Mouse (Mus musculus) forebrain, embryonic 14.5 days (tissue): ENCODE measurements at regions not wholly inside any gene's neighbourhood (a gene's known extent, or its start where the extent isn't known, plus 50 kb on each side); places are given as distances from the start of the nearest gene placed in this dataset.

ENCODE experiments used
- ATAC-seq: fragments of 200-750 bp; cut with Nextera tagmentation; 2 replicates; pipeline ENCODE4 v1.8.0; 2017; ENCODE audit warnings: mild to moderate bottlenecking, moderate library complexity
- DNase-seq: peaks from one replicate; pipeline ENCODE4 v3.0.0-alpha.2; 2015; ENCODE audit warnings: low spot score
- H3K27ac ChIP-seq: fragments of 300-500 bp; sonication (generic); 2 replicates; pipeline ENCODE4 v1.5.1; 2014; ENCODE audit warnings: low read depth, mild to moderate bottlenecking, control low read depth, low read length, moderate library complexity
- H3K27me3 ChIP-seq: fragments of 300-500 bp; sonication (generic); replicated peaks from 2 replicates; pipeline ENCODE4 v1.6.1; 2014; ENCODE audit warnings: low read length, control low read depth, mixed read lengths; ENCODE audit not compliant: control insufficient read depth, insufficient read depth
- H3K36me3 ChIP-seq: fragments of 300-500 bp; sonication (generic); 2 replicates; pipeline ENCODE4 v1.6.1; 2014; ENCODE audit warnings: low read length, control low read depth; ENCODE audit not compliant: control insufficient read depth, insufficient read depth
- H3K4me1 ChIP-seq: fragments of 300-500 bp; sonication (generic); 2 replicates; pipeline ENCODE4 v1.6.1; 2014; ENCODE audit warnings: antibody characterized with exemption, low read length, control low read depth; ENCODE audit not compliant: control insufficient read depth, insufficient read depth
- H3K4me2 ChIP-seq: fragments of 300-500 bp; sonication (generic); 2 replicates; pipeline ENCODE4 v1.6.1; 2014; ENCODE audit warnings: mild to moderate bottlenecking, control low read depth, low read length
- H3K4me3 ChIP-seq: fragments of 300-500 bp; sonication (generic); 2 replicates; pipeline ENCODE4 v1.5.1; 2014; ENCODE audit warnings: low read depth, low read length, control low read depth
- H3K9ac ChIP-seq: fragments of 300-500 bp; sonication (generic); 2 replicates; pipeline ENCODE4 v1.6.1; 2014; ENCODE audit warnings: mild to moderate bottlenecking, low read length, control low read depth, moderate library complexity
- H3K9me3 ChIP-seq: fragments of 300-500 bp; sonication (generic); replicated peaks from 2 replicates; pipeline ENCODE4 v1.6.1; 2016; ENCODE audit warnings: low read length, control low read depth, mixed read lengths; ENCODE audit not compliant: control insufficient read depth
- WGBS: fragments of 180-500 bp; shearing (Covaris S2); extraction: QIAGEN DNeasy Blood & Tissue Kit; methylation state at CpG from one replicate; pipeline ENCODE4 v1.1.7; 2014; 5-methylcytosine and 5-hydroxymethylcytosine counted together

- DNase-seq (no peak), ATAC-seq (no peak)
- H3K9me3 ChIP-seq: no peaks in the 10 kb centered on the region
- H3K27me3 ChIP-seq: no peaks in the 10 kb centered on the region
- H3K4me2 ChIP-seq: no peak overlapping the region
- no peak overlapping the region for H3K4me3 ChIP-seq
- H3K27ac ChIP-seq: no peak overlapping the region
- H3K9ac ChIP-seq: no peak overlapping the region
- WGBS: 66% methylated on average over 3 of the region's 3 CpGs
- no peaks in the 10 kb centered on the region for H3K4me1 ChIP-seq
- H3K36me3 ChIP-seq: no peaks in the 10 kb centered on the region
These were observed 127.6 kb upstream of the Ccnd1 start for GRCm38 (mm10) chr7:145067366-145067765.

GRCm38 (mm10) chr7:145056320-145056719 lies 116.6 kb upstream of the Ccnd1 start:
- 64% methylated on average over 7 of the region's 7 CpGs for WGBS

GRCm38 (mm10) chr7:145051616-145052015 lies 111.9 kb upstream of the Ccnd1 start:
- H3K4me2 ChIP-seq: no peak overlapping the region
- no peak overlapping the region for H3K27ac ChIP-seq
- H3K9ac ChIP-seq: no peak overlapping the region
- no peaks in the 10 kb centered on the region; the same call in 1 of the 2 replicates for H3K9me3 ChIP-seq
- DNase-seq (no peak), ATAC-seq (no peak)
- H3K4me3 ChIP-seq: no peak overlapping the region
- no peaks in the 10 kb centered on the region for H3K4me1 ChIP-seq
- no peaks in the 10 kb centered on the region for H3K36me3 ChIP-seq
- H3K27me3 ChIP-seq: no peaks in the 10 kb centered on the region

More at GRCm38 (mm10) chr7:145056320-145056719, 116.6 kb upstream of the Ccnd1 start:
- no peaks in the 10 kb centered on the region for H3K4me1 ChIP-seq
- no peak overlapping the region for H3K4me3 ChIP-seq
- no peak for ATAC-seq
- no peaks in the 10 kb centered on the region; the same call in 1 of the 2 replicates for H3K9me3 ChIP-seq
- no peak overlapping the region for H3K9ac ChIP-seq
- DNase-seq: peak; percentile 7
- no peak overlapping the region for H3K27ac ChIP-seq
- no peaks in the 10 kb centered on the region for H3K27me3 ChIP-seq
- H3K4me2 ChIP-seq: no peak overlapping the region
- H3K36me3 ChIP-seq: no peaks in the 10 kb centered on the region

- no peak overlapping the region for H3K9ac ChIP-seq
- no peak overlapping the region for H3K4me3 ChIP-seq
- DNase-seq: no peak
- no peaks in the 10 kb centered on the region for H3K36me3 ChIP-seq
- H3K4me1 ChIP-seq: no peaks in the 10 kb centered on the region
- H3K27ac ChIP-seq: no peak overlapping the region
- WGBS: 92% methylated on average over 3 of the region's 3 CpGs
- H3K27me3 ChIP-seq: no peaks in the 10 kb centered on the region
- no peaks in the 10 kb centered on the region; the same call in 1 of the 2 replicates for H3K9me3 ChIP-seq
- ATAC-seq: no peak
- H3K4me2 ChIP-seq: no peak overlapping the region
These were observed 111.0 kb upstream of the Ccnd1 start for GRCm38 (mm10) chr7:145050729-145051128.

- Histone ChIP-seq H3K27me3 (no peaks in the 10 kb centered on the region), H3K27ac (no peak overlapping the region), H3K4me1 (no peaks in the 10 kb centered on the region), H3K9me3 (no peaks in the 10 kb centered on the region), H3K4me2 (no peak overlapping the region), H3K9ac (no peak overlapping the region), H3K4me3 (no peak overlapping the region), H3K36me3 (no peaks in the 10 kb centered on the region)
- WGBS: 89% methylated on average over 5 of the region's 5 CpGs
- ATAC-seq (no peak), DNase-seq (no peak)
These were observed 108.8 kb upstream of the Ccnd1 start for GRCm38 (mm10) chr7:145048481-145048877.

- Histone ChIP-seq H3K4me2 (no peak overlapping the region), H3K27me3 (no peaks in the 10 kb centered on the region), H3K4me1 (no peaks in the 10 kb centered on the region), H3K4me3 (no peak overlapping the region), H3K27ac (no peak overlapping the region), H3K9me3 (no peaks in the 10 kb centered on the region), H3K36me3 (no peaks in the 10 kb centered on the region), H3K9ac (no peak overlapping the region)
- no peak for ATAC-seq
- DNase-seq: no peak
- 85% methylated on average over 7 of the region's 7 CpGs for WGBS
These were observed 108.2 kb upstream of the Ccnd1 start for GRCm38 (mm10) chr7:145047771-145048480.

- H3K9me3 ChIP-seq: no peaks in the 10 kb centered on the region
- H3K27ac ChIP-seq: no peak overlapping the region
- no peaks in the 10 kb centered on the region for H3K4me1 ChIP-seq
- WGBS: 52% methylated on average over 1 of the region's 1 CpGs
- no peaks in the 10 kb centered on the region for H3K36me3 ChIP-seq
- no peak overlapping the region for H3K9ac ChIP-seq
- no peak overlapping the region for H3K4me3 ChIP-seq
- ATAC-seq (no peak), DNase-seq (no peak)
- no peaks in the 10 kb centered on the region for H3K27me3 ChIP-seq
- no peak overlapping the region for H3K4me2 ChIP-seq
These were observed 105.5 kb upstream of the Ccnd1 start for GRCm38 (mm10) chr7:145045230-145045629.

GRCm38 (mm10) chr7:145043455-145044149 lies 103.9 kb upstream of the Ccnd1 start:
- no peak for DNase-seq
- no peaks in the 10 kb centered on the region for H3K36me3 ChIP-seq
- no peaks in the 10 kb centered on the region for H3K4me1 ChIP-seq
- H3K27ac ChIP-seq: no peak overlapping the region
- ATAC-seq: no peak
- H3K9ac ChIP-seq: no peak overlapping the region
- H3K27me3 ChIP-seq: no peaks in the 10 kb centered on the region
- no peaks in the 10 kb centered on the region for H3K9me3 ChIP-seq
- WGBS: 82% methylated on average over 7 of the region's 7 CpGs
- no peak overlapping the region for H3K4me2 ChIP-seq
- H3K4me3 ChIP-seq: no peak overlapping the region

GRCm38 (mm10) chr7:145040871-145041270 lies 101.1 kb upstream of the Ccnd1 start:
- Histone ChIP-seq H3K36me3 (no peaks in the 10 kb centered on the region), H3K4me1 (no peaks in the 10 kb centered on the region), H3K9ac (no peak overlapping the region), H3K27me3 (no peaks in the 10 kb centered on the region), H3K4me3 (no peak overlapping the region), H3K27ac (no peak overlapping the region), H3K9me3 (no peaks in the 10 kb centered on the region), H3K4me2 (no peak overlapping the region)
- no peak for DNase-seq
- WGBS: 84% methylated on average over 8 of the region's 8 CpGs
- ATAC-seq: no peak
